Mouse (Mus musculus) CH12.LX (cell line): ENCODE results near the gene Slc44a4. TPM values are rescaled to one million over a fixed set of nuclear protein-coding genes. Genes with fewer than 3 reads are reported as not detected.
"Not testable (repeated sequence)": the region's sequence is repeated elsewhere in the genome, so short reads cannot be mapped to it uniquely, and the experiment has no call there.

Experiments
- DNase-seq: peaks from one replicate; pipeline ENCODE4 v3.0.0-alpha.2; 2013; ENCODE audit errors: extremely low read depth
- H3K27ac ChIP-seq: 2 replicates; pipeline ENCODE4 v1.5.1; 2012; ENCODE audit warnings: low read depth, mild to moderate bottlenecking, control low read depth, moderate library complexity; ENCODE audit not compliant: insufficient read depth
- H3K27me3 ChIP-seq: replicated peaks from 2 replicates; pipeline ENCODE3; 2012; ENCODE audit warnings: inconsistent platforms
- H3K36me3 ChIP-seq, 2 experiments: replicated peaks in 1 of 2; 2 replicates each; pipeline versions ENCODE3 to v1.6.1; 2012; ENCODE audit warnings: inconsistent platforms in 1 of 2, low read length in 1 of 2, mild to moderate bottlenecking in 1 of 2, mixed read lengths in 1 of 2, moderate library complexity in 1 of 2; ENCODE audit not compliant: control insufficient read depth in 1 of 2, insufficient read depth in 1 of 2
- H3K4me1 ChIP-seq, 2 experiments: 2 replicates each; pipeline ENCODE4 v1.6.1; 2012; ENCODE audit warnings: inconsistent platforms in 1 of 2, moderate library complexity in 1 of 2; ENCODE audit not compliant: insufficient read depth in 2 of 2, control insufficient read depth in 1 of 2
- H3K4me2 ChIP-seq: 2 replicates; pipeline ENCODE4 v1.6.1; 2012; ENCODE audit warnings: low read depth, mild to moderate bottlenecking, control low read depth; ENCODE audit not compliant: poor library complexity, insufficient read depth, severe bottlenecking
- H3K4me3 ChIP-seq, 3 experiments: fragments of 150-350 bp in 1 of 3; sonication (generic) in 1 of 3; replicated peaks in 1 of 3; 2 replicates each; pipeline versions ENCODE3 to v1.5.1; 2011 to 2012; ENCODE audit warnings: low read depth in 2 of 3, low read length in 2 of 3, mild to moderate bottlenecking in 2 of 3, moderate library complexity in 2 of 3, control low read depth in 1 of 3, improper control_type of control experiment in 1 of 3, inconsistent platforms in 1 of 3, mixed read lengths in 1 of 3; ENCODE audit not compliant: poor library complexity in 1 of 3
- H3K79me2 ChIP-seq: replicated peaks from 2 replicates; pipeline ENCODE4 v1.6.1; 2012; ENCODE audit warnings: mild to moderate bottlenecking, moderate library complexity; ENCODE audit not compliant: control insufficient read depth, poor library complexity, insufficient read depth, severe bottlenecking; ENCODE audit errors: extremely low read depth
- H3K9ac ChIP-seq: 2 replicates; pipeline ENCODE4 v1.6.1; 2012; ENCODE audit warnings: low read depth, mild to moderate bottlenecking, control low read depth, moderate library complexity; ENCODE audit not compliant: insufficient read depth
- H3K9me3 ChIP-seq: replicated peaks from 2 replicates; pipeline ENCODE3; 2012; ENCODE audit warnings: low read length, inconsistent platforms, mixed read lengths
- EP300 ChIP-seq: IDR thresholded peaks from 2 replicates; pipeline ENCODE4 v1.6.1; 2011; ENCODE audit warnings: low read length, improper control_type of control experiment
- ETS1 ChIP-seq: conservative IDR thresholded peaks from 2 replicates; pipeline ENCODE4 v1.6.1; 2012; ENCODE audit warnings: low read depth, mild to moderate bottlenecking, inconsistent platforms, low read length, improper control_type of control experiment, moderate library complexity
- IRF4 ChIP-seq: IDR thresholded peaks from 2 replicates; pipeline ENCODE4 v1.6.1; 2014; ENCODE audit warnings: low read depth, mild to moderate bottlenecking, inconsistent platforms, low read length, improper control_type of control experiment
- KAT2A ChIP-seq: IDR thresholded peaks from 2 replicates; pipeline ENCODE4 v1.6.1; 2012; ENCODE audit warnings: low read length, improper control_type of control experiment, inconsistent platforms; ENCODE audit not compliant: insufficient replicate concordance
- PAX5 ChIP-seq: IDR thresholded peaks from 2 replicates; pipeline ENCODE4 v1.6.1; 2012; ENCODE audit warnings: low read length, inconsistent platforms, mixed read lengths
- dilution Hi-C: fragments of 300-500 bp; cut with MboI; formaldehyde crosslinking; loops from 2 replicates; pipeline ENCODE4 v1.14.3; 2020; ENCODE audit warnings: low sequenced_read_pairs; ENCODE audit not compliant: extremely low pct_unique_long_range_greater_than_20kb, extremely low pct_ligation_motif_present
- in situ Hi-C: fragments of 300-500 bp; cut with MboI; formaldehyde crosslinking; loops from 3 replicates; pipeline ENCODE4 v1.14.3; 2019; ENCODE audit warnings: low sequenced_read_pairs, low pct_ligation_motif_present, low pct_unique_long_range_greater_than_20kb, mixed read lengths
- polyA plus RNA-seq: library from polyadenylated mRNA; unstranded; fragments of >175 nt; gene quantifications from 2 replicates; pipeline ENCODE4 v1.2.1, GENCODE M21; 2012; ENCODE audit warnings: low read depth; ENCODE audit not compliant: insufficient read length
- total RNA-seq, 2 experiments: library from RNA; depleted of rRNA; stranded (reverse); fragments of 300-350 nt in 1 of 2; fragments of >200 nt in 1 of 2; gene quantifications; 2 replicates each; pipeline ENCODE4 v1.2.3; 2012 to 2014

Gene Slc44a4
- total and polyA plus RNA-seq, 3 experiments: 0.55 to 1.4 (median 0.62) TPM

DNA sequence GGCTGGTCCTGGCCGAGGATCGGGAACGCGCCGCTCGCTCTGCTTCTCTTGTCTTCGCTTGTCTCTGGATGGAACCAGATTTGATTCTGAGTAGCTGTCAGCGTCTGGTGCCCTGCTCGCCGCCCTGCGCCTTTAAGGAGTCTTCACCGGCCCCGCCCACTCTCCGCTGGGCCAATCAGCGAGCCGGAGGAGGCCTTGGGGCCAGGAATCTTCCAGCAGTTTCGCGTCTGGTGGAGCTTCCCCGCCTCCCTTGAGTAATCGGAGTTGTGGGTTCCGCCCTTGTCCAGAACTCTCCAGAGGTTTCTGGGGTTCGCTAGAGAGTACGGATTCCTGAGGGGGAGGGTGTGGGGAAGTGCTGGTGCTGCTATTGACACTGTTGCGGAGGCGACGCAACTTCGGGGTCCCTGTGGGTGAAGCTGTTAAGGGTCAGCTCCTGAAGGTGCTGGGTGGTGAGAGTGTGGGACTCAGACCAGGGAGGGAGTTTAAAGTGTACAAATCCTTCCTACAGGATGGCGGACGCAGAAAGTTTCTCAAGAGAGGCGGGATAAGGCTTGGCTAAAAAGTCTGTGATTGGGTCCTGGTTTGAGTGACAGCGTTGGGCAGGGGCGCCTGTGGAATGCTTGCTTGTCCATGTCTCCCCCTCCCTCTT is 45.0 kb downstream of the Slc44a4 start, which contains the start of gene Hspa1b:
Gene Hspa1b (minus strand): TSS at position 109 of the 649 bp plus-strand sequence.
- H3K4me2 ChIP-seq, H3K36me3 ChIP-seq, H3K79me2 ChIP-seq, H3K27me3 ChIP-seq, H3K27ac ChIP-seq, H3K9me3 ChIP-seq, dilution Hi-C loops, in situ Hi-C loops, H3K9ac ChIP-seq: not testable (repeated sequence)
- Histone ChIP-seq H3K4me3 (peak within 1 kb of the TSS in 2 of 3 experiments; percentile 37 to 43), H3K4me1 (peaks cover 0 to 37% of the 10 kb centered on the region in 2 experiments; a peak in 2 of 4 replicates)
- peak; percentile 28 for DNase-seq

DNA sequence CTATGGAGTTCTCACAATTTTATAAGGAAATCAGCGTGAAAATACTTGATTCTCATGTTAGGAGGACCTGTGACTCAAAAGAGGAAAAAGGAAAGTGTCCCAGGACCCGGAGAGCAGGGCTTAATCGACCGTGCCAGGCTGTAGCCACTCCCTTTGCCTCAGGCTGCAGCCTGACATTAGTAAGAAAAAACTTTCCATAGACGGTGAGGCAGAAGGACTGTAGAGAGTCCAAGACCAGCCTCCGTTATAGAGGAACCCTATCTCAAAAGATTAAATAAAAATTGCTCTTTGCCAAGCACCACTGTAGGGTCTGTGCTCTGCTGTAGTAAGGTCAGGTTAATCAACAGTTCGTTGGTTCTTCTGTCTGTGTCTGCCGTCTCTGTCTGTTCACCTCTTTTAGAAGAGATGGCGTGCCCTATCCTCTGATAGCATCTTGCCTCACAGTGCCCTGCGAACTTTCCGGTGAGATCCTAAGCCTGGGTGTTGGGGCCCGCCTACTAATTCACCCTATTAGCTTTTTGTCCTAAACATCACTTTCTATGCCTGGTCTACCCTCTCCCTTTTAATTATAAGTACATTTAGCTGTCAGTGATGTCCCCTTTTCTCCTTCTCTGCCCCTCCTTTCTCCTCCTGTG is 45.7 kb downstream of the Slc44a4 start:
- Histone ChIP-seq H3K27me3 (no peaks in the 10 kb centered on the region), H3K36me3 (no peaks in the 10 kb centered on the region), H3K4me3 (peak overlapping the region in 2 of 3 experiments; percentile 37 to 43), H3K4me2 (no peak overlapping the region), H3K9me3 (peaks cover 2% of the 10 kb centered on the region), H3K9ac (no peak overlapping the region), H3K79me2 (no peaks in the 10 kb centered on the region), H3K27ac (no peak overlapping the region), H3K4me1 (peaks cover 0 to 37% of the 10 kb centered on the region in 2 experiments; a peak in 2 of 4 replicates)
- 0 out of 2 replicates have a peak, but pooled peaks have one; percentile 27 for TF ChIP-seq IRF4
- peak; percentile 24; the same call in 1 of the 2 replicates for TF ChIP-seq EP300
- TF ChIP-seq KAT2A: no peak
- in situ Hi-C loops (no loop called here), dilution Hi-C loops (no loop called here)
- DNase-seq: peak; percentile 32

DNA sequence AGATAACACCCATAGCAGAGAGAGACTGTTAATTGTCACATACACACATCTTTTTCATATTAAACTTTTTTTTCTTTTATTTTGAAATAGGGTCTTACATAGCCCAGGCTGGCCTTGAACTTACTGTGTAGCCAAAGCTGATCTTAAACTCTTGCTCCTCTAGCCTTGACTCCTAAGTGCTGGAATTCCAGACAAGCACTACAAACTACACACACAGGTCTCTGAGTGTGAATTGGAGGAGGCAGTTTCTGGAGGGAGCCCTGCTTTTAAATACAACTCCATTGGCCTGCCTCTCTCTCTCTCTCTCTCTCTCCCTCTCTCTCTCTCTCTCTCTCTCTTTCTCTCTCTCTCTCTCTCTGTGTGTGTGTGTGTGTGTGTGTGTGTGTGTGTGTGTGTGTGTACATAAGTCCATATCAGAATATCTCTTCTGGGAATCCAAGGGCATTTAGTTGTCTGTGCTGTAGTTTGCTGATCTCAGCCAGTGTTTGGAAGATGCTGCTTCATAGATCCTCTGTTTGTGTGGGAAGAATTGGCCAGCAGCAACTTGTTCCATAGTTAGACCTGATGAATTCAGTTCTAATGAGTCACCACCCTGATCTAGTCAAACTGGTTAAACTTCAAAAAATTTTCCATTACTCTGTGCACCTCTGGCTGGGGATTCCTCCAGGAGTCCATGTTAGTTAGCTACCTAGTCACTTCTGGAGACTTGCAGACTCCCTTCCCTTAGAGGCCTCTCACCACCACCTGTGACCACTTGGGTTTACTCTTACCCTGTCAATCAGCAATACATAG is 46.6 kb downstream of the Slc44a4 start:
- Histone ChIP-seq H3K79me2 (no peaks in the 10 kb centered on the region), H3K36me3 (no peaks in the 10 kb centered on the region), H3K4me1 (peaks cover 3 to 40% of the 10 kb centered on the region in 2 experiments), H3K9ac (no peak overlapping the region), H3K27ac (no peak overlapping the region), H3K9me3 (peaks cover 2% of the 10 kb centered on the region), H3K4me2 (no peak overlapping the region; the same call in 1 of the 2 replicates), H3K27me3 (no peaks in the 10 kb centered on the region), H3K4me3 (no peak overlapping the region)
- dilution Hi-C loops: no loop called here
- peak; percentile 45 for DNase-seq
- in situ Hi-C loops: no loop called here
- peak; percentile 55 for TF ChIP-seq ETS1
- no peak for TF ChIP-seq PAX5
